Mouse (Mus musculus): Measurements from ENCODE around the gene Fbxl18.
"Not testable (repeated sequence)": the region's sequence is repeated elsewhere in the genome, so short reads cannot be mapped to it uniquely, and the experiment has no call there.

Fbxl18 gene

GRCm38 (mm10) chr5:142857763-142858229 is 37.4 kb downstream of the Fbxl18 start:
- no peak for DNase-seq

- DNase-seq = no peak
Measured at GRCm38 (mm10) chr5:142856408-142856807, 38.8 kb downstream of the Fbxl18 start.

GRCm38 (mm10) chr5:142854877-142855276 is 40.3 kb downstream of the Fbxl18 start:
- DNase-seq = peak; percentile 58

GRCm38 (mm10) chr5:142853585-142853984 is 41.6 kb downstream of the Fbxl18 start:
- no peak for DNase-seq

- no peak for DNase-seq
Measured at GRCm38 (mm10) chr5:142851681-142852049, 43.6 kb downstream of the Fbxl18 start.

GRCm38 (mm10) chr5:142850916-142851680 is 44.1 kb downstream of the Fbxl18 start:
- DNase-seq = no peak

GRCm38 (mm10) chr5:142850476-142850875 is 44.7 kb downstream of the Fbxl18 start:
- no peak for DNase-seq

GRCm38 (mm10) chr5:142848911-142849310 is 46.3 kb downstream of the Fbxl18 start:
- DNase-seq = no peak

- no peak for DNase-seq
Measured at GRCm38 (mm10) chr5:142848149-142848548, 47.1 kb downstream of the Fbxl18 start.

GRCm38 (mm10) chr5:142844467-142844866 is 50.8 kb downstream of the Fbxl18 start:
- DNase-seq = peak; percentile 34

- DNase-seq = peak; percentile 59
Measured at GRCm38 (mm10) chr5:142842137-142842642, 53.0 kb downstream of the Fbxl18 start.

- DNase-seq = peak; percentile 34
Measured at GRCm38 (mm10) chr5:142841372-142842136, 53.7 kb downstream of the Fbxl18 start.

- DNase-seq = not testable (repeated sequence)
Measured at GRCm38 (mm10) chr5:142837427-142837826, 57.8 kb downstream of the Fbxl18 start.

- DNase-seq = no peak
Measured at GRCm38 (mm10) chr5:142836891-142837290, 58.3 kb downstream of the Fbxl18 start.

GRCm38 (mm10) chr5:142833646-142834438 is 61.4 kb downstream of the Fbxl18 start:
- DNase-seq = no peak

- no peak for DNase-seq
Measured at GRCm38 (mm10) chr5:142826131-142826530, 69.1 kb downstream of the Fbxl18 start.

GRCm38 (mm10) chr5:142825665-142826064 is 69.6 kb downstream of the Fbxl18 start:
- no peak for DNase-seq

- no peak for DNase-seq
Measured at GRCm38 (mm10) chr5:142824091-142824490, 71.1 kb downstream of the Fbxl18 start.

GRCm38 (mm10) chr5:142823096-142824062 is 71.8 kb downstream of the Fbxl18 start:
- DNase-seq = peak; percentile 88

GRCm38 (mm10) chr5:142822286-142823095 is 72.7 kb downstream of the Fbxl18 start:
- DNase-seq = peak; percentile 41

- DNase-seq = no peak
Measured at GRCm38 (mm10) chr5:142821974-142822285, 73.3 kb downstream of the Fbxl18 start.

Data from lung, postnatal 36 days (tissue).